Mouse (Mus musculus) embryonic facial prominence, embryonic 14.5 days (tissue): Measurements from ENCODE around the gene Arhgap17. TPM values are rescaled to one million over a fixed set of nuclear protein-coding genes. Genes with fewer than 3 reads are reported as not detected.
A peak's percentile ranks its signal among the peaks of the same experiment; 100 is the strongest.

ENCODE experiments used
- ATAC-seq: fragments of 200-750 bp; cut with Nextera tagmentation; 2 replicates; pipeline ENCODE4 v1.8.0; 2017; ENCODE audit warnings: low read depth, moderate number of reproducible peaks, moderate TSS enrichment
- DNase-seq: peaks from one replicate; pipeline ENCODE4 v3.0.0-alpha.2; 2015; ENCODE audit warnings: low spot score
- H3K27ac ChIP-seq: fragments of 300-500 bp; sonication (generic); replicated peaks from 2 replicates; pipeline ENCODE4 v1.5.1; 2014; ENCODE audit warnings: low read depth, mild to moderate bottlenecking, low read length, moderate library complexity
- H3K27me3 ChIP-seq: fragments of 300-500 bp; sonication (generic); replicated peaks from 2 replicates; pipeline ENCODE4 v1.6.1; 2014; ENCODE audit warnings: low read length; ENCODE audit not compliant: control insufficient read depth, insufficient read depth
- H3K36me3 ChIP-seq: fragments of 300-500 bp; sonication (generic); 2 replicates; pipeline ENCODE4 v1.6.1; 2014; ENCODE audit warnings: low read length, mixed read lengths; ENCODE audit not compliant: control insufficient read depth, insufficient read depth
- H3K4me1 ChIP-seq: fragments of 300-500 bp; sonication (generic); 2 replicates; pipeline ENCODE4 v1.6.1; 2014; ENCODE audit warnings: antibody characterized with exemption, low read length; ENCODE audit not compliant: control insufficient read depth, insufficient read depth
- H3K4me2 ChIP-seq: fragments of 300-500 bp; sonication (generic); 2 replicates; pipeline ENCODE4 v1.6.1; 2014; ENCODE audit warnings: low read depth, mild to moderate bottlenecking, low read length, moderate library complexity, mixed read lengths
- H3K4me3 ChIP-seq: fragments of 300-500 bp; sonication (generic); 2 replicates; pipeline ENCODE4 v1.5.1; 2014; ENCODE audit warnings: low read depth, mild to moderate bottlenecking, low read length
- H3K9ac ChIP-seq: fragments of 300-500 bp; sonication (generic); 2 replicates; pipeline ENCODE4 v1.6.1; 2014; ENCODE audit warnings: low read depth, mild to moderate bottlenecking, low read length, moderate library complexity, mixed read lengths
- H3K9me3 ChIP-seq: fragments of 300-500 bp; sonication (generic); 2 replicates; pipeline ENCODE4 v1.6.1; 2016; ENCODE audit warnings: low read length; ENCODE audit not compliant: control insufficient read depth
- WGBS: fragments of 180-500 bp; shearing (Covaris S2); extraction: QIAGEN DNeasy Blood & Tissue Kit; methylation state at CpG from one replicate; pipeline ENCODE4 v1.1.7; 2014; 5-methylcytosine and 5-hydroxymethylcytosine counted together
- polyA plus RNA-seq: library from polyadenylated mRNA; unstranded; fragments of >200 nt; fragmentation: Nextera tagmentation; extraction: Ambion mirVana; gene quantifications from 2 replicates; pipeline ENCODE4 v1.2.1, GENCODE M21; 2014

The Arhgap17 gene
- polyA plus RNA-seq, 1 experiment from 2014 or later: 24.4 TPM

DNA sequence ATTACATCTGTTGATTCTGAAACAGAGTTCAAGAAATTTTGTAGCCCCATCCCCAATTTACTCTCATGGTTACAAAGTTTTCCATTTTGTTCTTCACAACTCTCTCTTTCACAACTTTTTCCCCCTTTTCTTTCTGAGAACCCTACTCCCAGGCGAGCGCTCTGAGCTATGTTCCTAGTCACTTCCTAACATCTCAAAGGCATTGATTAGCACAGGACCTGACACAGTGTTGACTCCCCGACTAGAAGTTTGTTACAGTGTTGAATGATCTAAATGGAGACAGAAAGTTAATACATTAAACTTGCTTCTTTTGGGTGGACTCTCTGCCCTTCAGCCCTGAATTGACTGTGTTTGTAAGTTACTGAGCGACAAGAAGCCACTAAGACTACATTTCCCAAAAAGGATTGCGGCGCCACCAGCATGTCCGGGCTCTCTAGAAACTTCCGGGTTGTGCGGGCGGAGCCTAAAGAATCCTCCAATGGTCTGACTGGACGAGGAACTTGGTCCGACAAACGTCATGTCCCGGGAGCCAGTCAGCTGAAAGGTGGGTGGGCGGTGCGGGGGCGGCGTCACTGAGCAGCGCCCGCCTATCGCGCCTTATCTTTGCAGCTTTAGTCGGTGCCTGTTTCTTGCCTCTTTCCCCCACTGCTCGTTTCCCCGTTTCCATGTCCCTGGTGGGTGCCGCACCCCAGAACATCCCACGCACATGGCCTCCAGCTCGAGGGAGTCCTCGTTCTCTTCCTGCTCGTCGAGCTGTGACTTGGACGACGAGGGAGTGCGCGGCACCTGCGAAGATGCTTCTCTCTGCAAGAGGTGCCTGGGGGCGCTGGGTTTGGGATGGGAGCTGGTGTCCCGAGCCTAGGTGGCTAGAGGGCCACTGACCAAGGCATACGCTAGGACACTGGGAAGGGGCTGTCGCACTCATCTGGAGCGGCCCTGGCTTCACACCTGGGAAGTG lies 8.0 kb upstream of the Arhgap17 start:
- peaks cover 5% of the 10 kb centered on the region for H3K4me1 ChIP-seq
- peak overlapping the region; percentile 83 for H3K4me2 ChIP-seq
- ATAC-seq: peak; percentile 100
- H3K4me3 ChIP-seq: peak overlapping the region; percentile 83
- WGBS: 4% methylated on average over 39 of the region's 41 CpGs
- H3K27ac ChIP-seq: peak overlapping the region; percentile 65; the same call in 1 of the 2 replicates
- H3K36me3 ChIP-seq: no peaks in the 10 kb centered on the region
- H3K9ac ChIP-seq: peak overlapping the region; percentile 85
- no peaks in the 10 kb centered on the region for H3K9me3 ChIP-seq
- no peaks in the 10 kb centered on the region for H3K27me3 ChIP-seq
- peak; percentile 99 for DNase-seq

DNA sequence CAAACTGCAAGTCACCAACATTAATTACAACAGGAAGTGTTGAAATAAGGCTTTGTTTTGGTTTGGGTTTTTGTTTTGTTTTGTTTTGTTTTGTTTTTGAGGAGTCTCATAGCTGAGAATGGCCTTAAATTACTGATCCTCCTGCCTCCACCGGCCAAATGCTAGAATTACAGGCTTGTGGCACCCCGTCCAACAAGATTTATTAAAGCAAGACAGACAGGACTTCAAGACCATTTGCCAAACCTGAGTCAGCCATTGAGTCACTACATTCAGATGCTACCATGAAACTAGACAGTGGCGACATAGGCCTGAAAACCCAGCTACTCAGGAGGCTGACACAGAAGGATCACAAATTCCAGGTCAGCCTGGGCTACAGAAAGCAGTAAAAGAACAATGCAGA lies 1.8 kb upstream of the Arhgap17 start:
- Histone ChIP-seq H3K27ac (no peak overlapping the region), H3K9me3 (no peaks in the 10 kb centered on the region), H3K9ac (no peak overlapping the region), H3K27me3 (no peaks in the 10 kb centered on the region), H3K4me2 (no peak overlapping the region), H3K4me3 (no peak overlapping the region), H3K4me1 (peaks cover 12% of the 10 kb centered on the region), H3K36me3 (no peaks in the 10 kb centered on the region)
- WGBS: 65% methylated on average over 3 of the region's 3 CpGs
- ATAC-seq: no peak
- DNase-seq: no peak

DNA sequence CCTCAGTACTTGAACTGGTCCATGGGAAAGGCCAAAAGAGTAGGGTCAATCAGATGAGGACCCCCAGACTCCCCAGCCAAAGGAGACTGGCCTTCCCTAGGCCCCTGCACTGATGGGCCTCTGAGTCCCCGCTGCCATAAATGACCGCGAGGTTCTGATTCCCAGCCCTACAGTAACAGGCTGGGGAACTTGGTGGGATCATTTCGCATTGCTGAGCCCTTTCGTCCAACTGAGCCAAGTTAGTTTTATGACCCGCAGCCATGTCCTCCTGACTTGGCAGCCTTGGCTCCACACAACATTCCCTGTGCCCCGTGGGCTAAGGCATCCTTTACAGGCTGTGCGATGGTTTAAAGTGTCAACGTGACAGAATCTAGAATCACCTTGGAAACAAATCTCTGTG lies 985 bp upstream of the Arhgap17 start:
- no peaks in the 10 kb centered on the region for H3K9me3 ChIP-seq
- DNase-seq (no peak), ATAC-seq (no peak)
- H3K4me1 ChIP-seq: peaks cover 12% of the 10 kb centered on the region
- no peaks in the 10 kb centered on the region for H3K27me3 ChIP-seq
- 49% methylated on average over 9 of the region's 9 CpGs for WGBS
- H3K4me3 ChIP-seq: peak overlapping the region; percentile 85
- H3K9ac ChIP-seq: peak overlapping the region; percentile 87
- no peaks in the 10 kb centered on the region for H3K36me3 ChIP-seq
- H3K27ac ChIP-seq: no peak overlapping the region
- H3K4me2 ChIP-seq: peak overlapping the region; percentile 86

DNA sequence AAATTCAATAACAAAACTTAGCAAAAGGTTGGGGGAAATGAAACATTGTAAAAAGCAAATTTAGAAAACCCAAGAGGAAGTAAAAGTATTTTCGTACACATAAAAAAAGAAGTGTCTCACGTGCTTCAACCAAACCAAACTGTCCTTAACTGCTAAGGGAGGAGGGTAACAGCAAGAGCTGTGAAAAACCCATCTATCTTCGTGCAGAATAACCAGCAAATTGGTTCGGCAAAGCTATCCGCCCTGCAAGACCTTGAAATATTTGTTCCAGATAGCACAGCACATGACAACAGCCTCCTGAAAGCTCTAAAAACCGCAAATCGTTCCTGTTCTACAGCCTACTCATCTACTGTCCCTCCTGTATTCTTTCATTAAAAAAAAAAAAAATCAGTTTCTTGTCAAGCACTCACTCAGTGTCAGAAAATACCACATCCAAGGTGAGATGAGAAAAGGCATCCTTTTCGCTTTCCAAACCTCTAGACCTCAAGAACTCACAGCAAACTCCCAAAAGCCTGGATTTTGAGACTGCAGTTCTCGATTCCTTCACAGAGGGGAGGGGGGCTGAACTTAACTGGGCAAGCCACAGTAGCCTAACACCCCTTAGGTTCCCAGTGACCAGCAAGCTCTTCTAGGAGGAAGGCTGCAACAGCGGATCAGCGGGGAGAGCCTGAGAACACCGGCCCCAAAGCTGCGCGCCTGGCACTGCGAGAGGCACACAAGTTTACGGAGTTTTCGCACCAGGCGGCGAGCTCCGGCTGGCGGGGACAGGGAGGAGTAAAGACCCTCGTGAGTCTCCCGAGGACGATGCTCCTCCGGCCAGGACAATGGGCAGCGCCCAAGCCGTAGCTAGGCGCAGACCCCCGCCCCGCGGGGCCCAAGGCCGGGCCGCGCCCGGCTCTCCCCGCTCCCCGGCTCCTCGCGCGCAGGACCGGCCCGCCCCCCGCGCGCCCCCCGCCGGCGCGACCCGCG lies 653 bp downstream of the Arhgap17 start:
- Histone ChIP-seq H3K9ac (peak overlapping the region; percentile 87), H3K9me3 (no peaks in the 10 kb centered on the region), H3K4me1 (peaks cover 12% of the 10 kb centered on the region), H3K27ac (peak overlapping the region; percentile 91), H3K4me3 (peak overlapping the region; percentile 85), H3K4me2 (peak overlapping the region; percentile 86), H3K36me3 (no peaks in the 10 kb centered on the region; the same call in 1 of the 2 replicates), H3K27me3 (no peaks in the 10 kb centered on the region)
- 2% methylated on average over 26 of the region's 51 CpGs for WGBS
- ATAC-seq (peak; percentile 67), DNase-seq (no peak)

DNA sequence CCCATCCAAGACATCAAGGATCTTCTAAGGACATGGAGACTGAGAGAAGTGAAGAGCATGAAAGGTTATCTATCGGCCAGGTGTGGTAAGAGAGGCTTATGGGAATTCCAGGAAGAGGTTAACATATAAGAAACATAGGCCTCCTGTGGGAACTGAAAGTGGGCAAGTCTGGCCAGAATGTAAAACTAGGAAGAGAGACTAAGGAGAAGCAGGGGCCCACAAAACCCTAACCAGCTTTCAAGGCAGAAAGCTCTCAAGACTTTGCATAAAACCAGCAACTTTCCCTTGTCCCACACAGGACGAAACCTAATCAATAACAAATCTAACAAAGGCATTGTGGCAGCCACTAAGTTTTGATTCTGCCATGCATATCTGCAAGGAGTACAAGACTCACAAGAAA lies 1.5 kb downstream of the Arhgap17 start:
- Histone ChIP-seq H3K9ac (peak overlapping the region; percentile 87), H3K4me1 (peaks cover 12% of the 10 kb centered on the region), H3K4me2 (peak overlapping the region; percentile 86), H3K4me3 (peak overlapping the region; percentile 85), H3K36me3 (no peaks in the 10 kb centered on the region; the same call in 1 of the 2 replicates), H3K27ac (no peak overlapping the region), H3K27me3 (no peaks in the 10 kb centered on the region), H3K9me3 (no peaks in the 10 kb centered on the region)
- 74% methylated on average over 2 of the region's 2 CpGs for WGBS
- ATAC-seq (no peak), DNase-seq (no peak)

DNA sequence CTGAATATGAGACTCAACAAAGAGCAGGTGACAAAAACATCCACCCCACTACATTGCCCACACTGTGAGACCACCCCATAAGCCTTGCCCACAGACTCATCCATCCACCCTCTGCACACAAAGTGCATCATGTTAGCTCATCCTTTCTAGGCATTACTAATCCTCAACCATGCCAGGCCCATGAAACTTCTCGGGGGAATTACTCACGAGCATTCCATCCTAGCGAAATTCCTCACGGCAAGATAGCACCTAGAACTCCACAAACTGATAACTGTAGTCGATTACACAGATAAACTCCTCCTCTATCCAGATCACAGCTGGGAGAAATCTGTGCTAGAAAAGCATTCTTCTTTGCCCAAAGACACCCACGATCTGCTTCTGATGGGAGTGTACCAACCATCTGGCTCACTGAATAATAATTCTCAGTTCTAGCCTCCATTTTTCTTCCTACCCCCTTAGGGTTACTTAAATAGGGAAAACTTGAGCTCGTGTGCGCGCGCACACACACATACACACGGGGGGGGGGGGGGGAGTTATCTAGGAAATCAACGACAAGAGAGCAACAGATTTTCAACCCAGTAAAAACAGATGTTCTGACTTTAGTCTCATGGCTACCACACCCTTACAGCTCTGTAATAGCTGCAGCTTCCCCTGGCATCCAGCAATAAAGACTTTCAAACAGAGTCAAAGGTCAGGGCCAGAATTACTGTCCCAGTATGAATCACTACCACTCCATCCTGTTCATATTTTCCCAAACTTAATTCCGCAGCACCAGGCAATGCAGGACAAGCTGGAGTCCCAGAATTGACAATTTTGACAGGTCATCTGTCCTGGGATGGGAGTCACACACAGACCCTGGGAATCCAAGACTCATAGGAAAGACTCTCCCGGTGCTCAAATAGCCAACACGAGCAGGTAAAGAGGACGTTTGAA lies 2.2 kb downstream of the Arhgap17 start:
- Histone ChIP-seq H3K36me3 (no peaks in the 10 kb centered on the region; the same call in 1 of the 2 replicates), H3K27me3 (no peaks in the 10 kb centered on the region), H3K4me3 (peak overlapping the region; percentile 85), H3K9ac (no peak overlapping the region), H3K9me3 (no peaks in the 10 kb centered on the region), H3K4me2 (peak overlapping the region; percentile 86), H3K27ac (no peak overlapping the region), H3K4me1 (peaks cover 12% of the 10 kb centered on the region)
- 62% methylated on average over 16 of the region's 16 CpGs for WGBS
- ATAC-seq (no peak), DNase-seq (no peak)

DNA sequence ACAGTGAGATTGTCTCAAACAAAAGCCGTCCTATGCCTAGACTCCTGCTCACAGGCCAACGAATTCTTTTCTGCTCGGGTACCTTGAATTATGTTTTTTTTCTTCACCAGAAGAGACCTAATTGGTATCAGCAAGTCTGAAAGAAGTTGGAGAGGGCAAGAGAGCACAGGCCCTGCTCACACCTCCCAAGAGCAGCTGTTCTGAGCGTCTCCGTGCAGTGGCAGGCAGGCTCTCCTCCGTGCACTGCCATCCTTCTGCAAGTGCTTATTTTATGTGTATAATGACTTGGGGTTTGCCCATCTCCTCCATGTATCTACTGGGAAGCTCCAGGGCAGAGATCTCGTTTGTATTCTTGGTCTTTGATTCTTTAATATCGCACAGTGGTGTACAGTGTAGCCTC lies 2.9 kb downstream of the Arhgap17 start:
- Histone ChIP-seq H3K9me3 (no peaks in the 10 kb centered on the region), H3K36me3 (no peaks in the 10 kb centered on the region; the same call in 1 of the 2 replicates), H3K4me2 (no peak overlapping the region), H3K27me3 (no peaks in the 10 kb centered on the region), H3K4me1 (peaks cover 12% of the 10 kb centered on the region), H3K9ac (no peak overlapping the region), H3K4me3 (no peak overlapping the region), H3K27ac (no peak overlapping the region)
- DNase-seq: no peak
- no peak for ATAC-seq
- WGBS: 76% methylated on average over 8 of the region's 8 CpGs
